Mouse (Mus musculus) yolk sac, embryonic 10.5 days (tissue): ENCODE measurements around the gene Slc6a21.
A peak's percentile ranks its signal among the peaks of the same experiment; 100 is the strongest.
"Not testable (repeated sequence)": the region's sequence is repeated elsewhere in the genome, so short reads cannot be mapped to it uniquely, and the experiment has no call there.

ENCODE experiments used
- DNase-seq: peaks from one replicate; pipeline ENCODE4 v3.0.0-alpha.2; 2017; ENCODE audit warnings: low spot score

Gene Slc6a21

GRCm38 (mm10) chr7:45255822-45256221 lies 21.5 kb upstream of the Slc6a21 start:
- DNase-seq: not testable (repeated sequence)

- DNase-seq: no peak
These were observed 20.1 kb upstream of the Slc6a21 start for GRCm38 (mm10) chr7:45257063-45257840.

- DNase-seq: no peak
These were observed 18.0 kb upstream of the Slc6a21 start for GRCm38 (mm10) chr7:45259281-45259680.

GRCm38 (mm10) chr7:45262266-45262665 lies 15.0 kb upstream of the Slc6a21 start:
- DNase-seq: no peak

- no peak for DNase-seq
These were observed 14.2 kb upstream of the Slc6a21 start for GRCm38 (mm10) chr7:45263006-45263607.

- DNase-seq: no peak
These were observed 13.0 kb upstream of the Slc6a21 start for GRCm38 (mm10) chr7:45264348-45264747.

GRCm38 (mm10) chr7:45265518-45265917 lies 11.8 kb upstream of the Slc6a21 start:
- no peak for DNase-seq

GRCm38 (mm10) chr7:45272786-45273412 lies 4.4 kb upstream of the Slc6a21 start:
- DNase-seq: no peak

GRCm38 (mm10) chr7:45273672-45274071 lies 3.6 kb upstream of the Slc6a21 start:
- no peak for DNase-seq

GRCm38 (mm10) chr7:45286486-45286885 lies 9.2 kb downstream of the Slc6a21 start:
- no peak for DNase-seq

GRCm38 (mm10) chr7:45296626-45297025 lies 19.3 kb downstream of the Slc6a21 start:
- no peak for DNase-seq

GRCm38 (mm10) chr7:45297563-45297962 lies 20.2 kb downstream of the Slc6a21 start:
- no peak for DNase-seq

GRCm38 (mm10) chr7:45299752-45300151 lies 22.4 kb downstream of the Slc6a21 start:
- DNase-seq: peak; percentile 47

- peak; percentile 52 for DNase-seq
These were observed 23.0 kb downstream of the Slc6a21 start for GRCm38 (mm10) chr7:45300270-45300669.

GRCm38 (mm10) chr7:45302626-45303025 lies 25.3 kb downstream of the Slc6a21 start:
- DNase-seq: no peak

- no peak for DNase-seq
These were observed 27.6 kb downstream of the Slc6a21 start for GRCm38 (mm10) chr7:45304869-45305268.

GRCm38 (mm10) chr7:45305275-45305674 lies 28.0 kb downstream of the Slc6a21 start:
- DNase-seq: peak; percentile 93

GRCm38 (mm10) chr7:45308551-45309240 lies 31.4 kb downstream of the Slc6a21 start:
- no peak for DNase-seq

GRCm38 (mm10) chr7:45309455-45309854 lies 32.1 kb downstream of the Slc6a21 start:
- DNase-seq: no peak

- peak; percentile 50 for DNase-seq
These were observed 34.7 kb downstream of the Slc6a21 start for GRCm38 (mm10) chr7:45312023-45312422.

GRCm38 (mm10) chr7:45312686-45313453 lies 35.6 kb downstream of the Slc6a21 start:
- no peak for DNase-seq

- DNase-seq: no peak
These were observed 36.2 kb downstream of the Slc6a21 start for GRCm38 (mm10) chr7:45313495-45313894.
